Mouse (Mus musculus): Measurements from ENCODE around the gene Serpina1f. TPM values are rescaled to one million over a fixed set of nuclear protein-coding genes. Genes with fewer than 3 reads are reported as not detected.

Gene Serpina1f
- polyA plus RNA-seq, 1 experiment from 2014 or later, result not detected

GRCm38 (mm10) chr12:103656848-103657626 lies 38.3 kb downstream of the Serpina1f start, which contains the start of gene Serpina6:
Serpina6 (minus strand) TSS chr12:103657212.
- Histone ChIP-seq H3K9ac (replicated peaks; ENCODE audit: low read depth, low read length) (no peak within 1 kb of the TSS), H3K4me2 (ENCODE audit: low read depth, low read length) (no peak within 1 kb of the TSS), H3K4me1 (ENCODE audit: control insufficient read depth, insufficient read depth, low read length) (no peaks in the 10 kb centered on the region), H3K27me3 (ENCODE audit: control insufficient read depth, insufficient read depth, low read length) (no peaks in the 10 kb centered on the region), H3K9me3 (ENCODE audit: control insufficient read depth, low read length) (no peaks in the 10 kb centered on the region), H3K27ac (ENCODE audit: low read depth, low read length) (no peak within 1 kb of the TSS), H3K4me3 (ENCODE audit: low read depth, low read length) (no peak within 1 kb of the TSS), H3K36me3 (ENCODE audit: control insufficient read depth, insufficient read depth, low read length) (no peaks in the 10 kb centered on the region)
- ATAC-seq (ENCODE audit: low read depth), result no peak
- WGBS, result 83% methylated on average over 9 of the region's 9 CpGs

- no peaks in the 10 kb centered on the region for H3K27me3 ChIP-seq (ENCODE audit: control insufficient read depth, insufficient read depth, low read length)
- H3K4me2 ChIP-seq (ENCODE audit: low read depth, low read length), result no peak overlapping the region
- no peaks in the 10 kb centered on the region for H3K9me3 ChIP-seq (ENCODE audit: control insufficient read depth, low read length)
- no peak for ATAC-seq (ENCODE audit: low read depth)
- H3K4me1 ChIP-seq (ENCODE audit: control insufficient read depth, insufficient read depth, low read length), result no peaks in the 10 kb centered on the region
- H3K36me3 ChIP-seq (ENCODE audit: control insufficient read depth, insufficient read depth, low read length), result no peaks in the 10 kb centered on the region
- no peak overlapping the region for H3K9ac ChIP-seq (replicated peaks; ENCODE audit: low read depth, low read length)
- WGBS, result 93% methylated on average over 7 of the region's 7 CpGs
- no peak overlapping the region for H3K27ac ChIP-seq (ENCODE audit: low read depth, low read length)
- no peak overlapping the region for H3K4me3 ChIP-seq (ENCODE audit: low read depth, low read length)
Observed at GRCm38 (mm10) chr12:103655123-103656044, 39.9 kb downstream of the Serpina1f start.

GRCm38 (mm10) chr12:103653836-103654235 lies 41.5 kb downstream of the Serpina1f start:
- H3K9ac ChIP-seq (replicated peaks; ENCODE audit: low read depth, low read length), result no peak overlapping the region
- ATAC-seq (ENCODE audit: low read depth), result no peak

GRCm38 (mm10) chr12:103646314-103646713 lies 49.0 kb downstream of the Serpina1f start:
- no peak for ATAC-seq (ENCODE audit: low read depth)
- Histone ChIP-seq H3K4me2 (ENCODE audit: low read depth, low read length) (no peak overlapping the region), H3K36me3 (ENCODE audit: control insufficient read depth, insufficient read depth, low read length) (no peaks in the 10 kb centered on the region), H3K4me3 (ENCODE audit: low read depth, low read length) (no peak overlapping the region), H3K27me3 (ENCODE audit: control insufficient read depth, insufficient read depth, low read length) (no peaks in the 10 kb centered on the region), H3K9me3 (ENCODE audit: control insufficient read depth, low read length) (no peaks in the 10 kb centered on the region), H3K4me1 (ENCODE audit: control insufficient read depth, insufficient read depth, low read length) (no peaks in the 10 kb centered on the region), H3K9ac (replicated peaks; ENCODE audit: low read depth, low read length) (no peak overlapping the region), H3K27ac (ENCODE audit: low read depth, low read length) (no peak overlapping the region)
- WGBS, result 84% methylated on average over 2 of the region's 2 CpGs

More at GRCm38 (mm10) chr12:103653836-103654235, 41.5 kb downstream of the Serpina1f start:
- Histone ChIP-seq H3K36me3 (ENCODE audit: control insufficient read depth, insufficient read depth, low read length) (no peaks in the 10 kb centered on the region), H3K9me3 (ENCODE audit: control insufficient read depth, low read length) (no peaks in the 10 kb centered on the region), H3K4me3 (ENCODE audit: low read depth, low read length) (no peak overlapping the region), H3K4me2 (ENCODE audit: low read depth, low read length) (no peak overlapping the region), H3K27me3 (ENCODE audit: control insufficient read depth, insufficient read depth, low read length) (no peaks in the 10 kb centered on the region), H3K27ac (ENCODE audit: low read depth, low read length) (no peak overlapping the region), H3K4me1 (ENCODE audit: control insufficient read depth, insufficient read depth, low read length) (no peaks in the 10 kb centered on the region)
- WGBS, result 97% methylated on average over 2 of the region's 2 CpGs

- 49% methylated on average over 5 of the region's 5 CpGs for WGBS
- Histone ChIP-seq H3K9ac (replicated peaks; ENCODE audit: low read depth, low read length) (no peak overlapping the region), H3K4me1 (ENCODE audit: control insufficient read depth, insufficient read depth, low read length) (no peaks in the 10 kb centered on the region), H3K27ac (ENCODE audit: low read depth, low read length) (no peak overlapping the region), H3K36me3 (ENCODE audit: control insufficient read depth, insufficient read depth, low read length) (no peaks in the 10 kb centered on the region), H3K27me3 (ENCODE audit: control insufficient read depth, insufficient read depth, low read length) (no peaks in the 10 kb centered on the region), H3K4me2 (ENCODE audit: low read depth, low read length) (no peak overlapping the region), H3K9me3 (ENCODE audit: control insufficient read depth, low read length) (no peaks in the 10 kb centered on the region), H3K4me3 (ENCODE audit: low read depth, low read length) (no peak overlapping the region)
- no peak for ATAC-seq (ENCODE audit: low read depth)
Observed at GRCm38 (mm10) chr12:103644601-103645000, 50.7 kb downstream of the Serpina1f start.

GRCm38 (mm10) chr12:103643818-103644217 lies 51.5 kb downstream of the Serpina1f start:
- no peak overlapping the region for H3K4me2 ChIP-seq (ENCODE audit: low read depth, low read length)
- WGBS, result 91% methylated on average over 3 of the region's 3 CpGs
- no peak for ATAC-seq (ENCODE audit: low read depth)
- H3K4me1 ChIP-seq (ENCODE audit: control insufficient read depth, insufficient read depth, low read length), result no peaks in the 10 kb centered on the region
- H3K9ac ChIP-seq (replicated peaks; ENCODE audit: low read depth, low read length), result no peak overlapping the region
- H3K4me3 ChIP-seq (ENCODE audit: low read depth, low read length), result no peak overlapping the region
- no peaks in the 10 kb centered on the region for H3K27me3 ChIP-seq (ENCODE audit: control insufficient read depth, insufficient read depth, low read length)
- H3K9me3 ChIP-seq (ENCODE audit: control insufficient read depth, low read length), result no peaks in the 10 kb centered on the region
- no peak overlapping the region for H3K27ac ChIP-seq (ENCODE audit: low read depth, low read length)
- H3K36me3 ChIP-seq (ENCODE audit: control insufficient read depth, insufficient read depth, low read length), result no peaks in the 10 kb centered on the region

GRCm38 (mm10) chr12:103643336-103643735 lies 52.0 kb downstream of the Serpina1f start:
- Histone ChIP-seq H3K36me3 (ENCODE audit: control insufficient read depth, insufficient read depth, low read length) (no peaks in the 10 kb centered on the region), H3K4me1 (ENCODE audit: control insufficient read depth, insufficient read depth, low read length) (no peaks in the 10 kb centered on the region), H3K27ac (ENCODE audit: low read depth, low read length) (no peak overlapping the region), H3K9ac (replicated peaks; ENCODE audit: low read depth, low read length) (no peak overlapping the region), H3K9me3 (ENCODE audit: control insufficient read depth, low read length) (no peaks in the 10 kb centered on the region), H3K4me2 (ENCODE audit: low read depth, low read length) (no peak overlapping the region), H3K27me3 (ENCODE audit: control insufficient read depth, insufficient read depth, low read length) (no peaks in the 10 kb centered on the region), H3K4me3 (ENCODE audit: low read depth, low read length) (no peak overlapping the region)
- peak; percentile 71; the same call in 1 of the 2 replicates for ATAC-seq (ENCODE audit: low read depth)
- WGBS, result 1% methylated on average over 2 of the region's 2 CpGs
